Mouse (Mus musculus): Measurements from ENCODE around the gene Fcer1a.
"Not testable (repeated sequence)": the region's sequence is repeated elsewhere in the genome, so short reads cannot be mapped to it uniquely, and the experiment has no call there.

The Fcer1a gene

DNA sequence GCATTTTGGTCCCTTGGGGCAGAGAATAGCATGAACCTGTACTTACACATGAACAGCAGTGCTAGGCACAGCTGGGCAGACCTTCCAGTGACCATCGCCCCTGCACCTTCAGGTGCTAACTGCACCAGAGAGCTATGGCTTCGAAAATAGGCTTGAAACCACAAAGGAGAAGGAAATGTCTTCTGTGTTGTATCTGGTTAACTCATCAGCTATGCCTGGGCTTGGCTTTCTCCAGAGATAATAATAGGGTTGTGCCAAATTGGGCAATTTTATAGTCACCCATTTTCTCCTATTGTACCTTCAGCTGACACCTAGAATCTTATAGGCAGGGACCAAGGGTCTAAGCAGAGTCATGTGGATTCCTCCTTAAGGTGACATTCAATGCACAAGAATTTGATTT, at the start of gene Fcer1a:
Fcer1a (minus strand) TSS at position 134 of the 400 bp plus-strand sequence.
- DNase-seq: no peak

GRCm38 (mm10) chr1:173265701-173266100, 38.7 kb upstream of the Fcer1a start, which contains the start of gene Olfr418:
Gene Olfr418, plus strand, starts transcription at chr1:173266001.
- no peak for DNase-seq

DNA sequence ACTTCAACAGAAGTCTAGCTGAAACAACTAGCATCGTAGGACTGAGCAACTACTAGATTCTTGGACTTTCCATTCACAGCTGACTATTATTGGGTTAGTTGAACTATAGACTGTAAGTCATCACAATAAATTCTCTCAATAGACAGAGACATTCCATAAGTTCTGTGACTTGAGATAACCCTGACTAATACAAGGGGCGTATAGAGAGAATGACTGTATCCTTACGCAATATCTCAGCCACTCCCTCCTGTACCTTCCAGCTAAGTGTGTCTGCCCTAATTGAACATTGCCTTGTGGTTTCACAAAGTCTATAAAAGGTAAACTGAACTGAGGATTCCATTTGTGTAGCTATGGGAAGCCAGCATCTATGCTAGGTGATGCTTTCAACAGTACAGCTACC, 22.9 kb upstream of the Fcer1a start:
- DNase-seq: no peak

DNA sequence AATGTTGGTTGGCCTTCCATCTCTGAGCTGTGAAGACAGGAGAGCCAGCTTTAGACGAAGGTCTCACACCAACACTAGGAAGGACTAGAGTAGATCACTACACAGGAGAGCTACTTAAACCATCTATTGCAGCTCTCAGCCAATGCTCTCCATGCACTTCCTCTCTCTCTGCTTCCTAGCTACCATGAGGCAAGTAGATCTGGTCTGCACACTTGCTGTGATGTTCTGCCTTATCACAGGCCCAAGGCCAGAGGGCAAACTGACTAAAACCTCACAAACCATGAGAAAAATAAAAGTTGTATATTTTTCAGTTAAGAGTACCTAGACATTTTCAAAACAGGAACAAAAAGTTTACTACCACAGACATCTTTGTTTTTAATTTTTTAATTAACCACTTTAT, 10.0 kb upstream of the Fcer1a start:
- not testable (repeated sequence) for DNase-seq

DNA sequence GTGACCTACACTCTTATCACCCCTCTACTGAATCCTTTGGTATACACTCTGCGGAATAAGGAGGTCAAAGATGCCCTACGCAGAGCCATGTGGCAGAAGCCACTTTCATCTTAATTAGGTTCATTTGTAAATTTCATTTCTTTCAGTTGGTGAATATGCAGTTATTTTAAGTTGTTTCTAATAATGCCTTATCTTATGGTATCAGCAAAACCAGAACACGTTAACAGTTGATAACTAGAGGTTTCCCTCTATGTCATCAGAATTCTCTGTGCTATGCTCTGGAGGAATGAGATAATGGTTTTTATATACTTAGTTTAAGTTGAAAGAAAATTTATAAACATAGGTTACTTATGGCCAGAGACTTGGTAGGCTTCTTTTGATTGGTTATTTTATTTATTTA, 10.5 kb downstream of the Fcer1a start:
- no peak for DNase-seq

DNA sequence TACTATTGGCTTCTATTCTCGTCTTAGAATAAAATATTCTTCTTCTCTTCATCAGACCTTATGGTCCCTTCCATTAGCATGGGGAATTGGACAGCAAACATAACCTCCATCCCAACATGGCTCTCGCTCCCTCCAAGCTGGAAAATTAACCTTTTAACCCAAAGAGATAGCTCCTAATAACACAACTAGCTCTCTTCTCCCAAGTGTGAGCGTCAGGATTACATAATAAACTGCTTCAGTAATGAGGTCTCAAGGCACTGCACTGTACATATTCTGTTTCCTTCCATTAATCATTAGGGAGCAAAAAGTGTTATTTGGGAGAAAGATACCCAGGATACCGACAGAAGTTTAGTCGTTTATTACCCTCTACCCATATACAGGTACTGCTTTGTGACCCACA, 14.9 kb downstream of the Fcer1a start, which contains the start of gene Olfr1404:
Olfr1404 (plus strand) TSS at position 301 of the 400 bp plus-strand sequence.
- no peak for DNase-seq

- DNase-seq: no peak
Measured at GRCm38 (mm10) chr1:173197508-173197907, 29.5 kb downstream of the Fcer1a start, which contains the start of gene Olfr218. Gene Olfr218, plus strand, starts transcription at chr1:173197808.

DNA sequence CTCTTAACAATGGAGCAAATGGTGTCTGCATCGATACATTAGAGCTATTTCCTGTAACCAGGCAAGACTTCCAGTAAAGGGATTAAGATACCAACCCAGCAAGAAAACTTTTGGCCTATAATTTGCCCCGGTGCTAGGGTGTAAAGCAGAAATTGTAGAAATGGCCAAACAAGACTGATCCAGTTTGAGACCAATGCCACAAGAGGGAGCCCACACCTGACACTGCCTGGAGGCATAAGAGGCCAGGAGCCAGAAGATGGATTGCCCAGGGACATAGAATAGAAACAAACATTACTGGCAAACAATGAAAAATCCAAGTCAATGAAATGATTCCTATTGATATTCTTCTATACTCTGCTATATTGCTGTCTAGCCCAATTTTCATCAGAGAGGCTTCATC, 30.7 kb downstream of the Fcer1a start:
- DNase-seq: no peak

DNA sequence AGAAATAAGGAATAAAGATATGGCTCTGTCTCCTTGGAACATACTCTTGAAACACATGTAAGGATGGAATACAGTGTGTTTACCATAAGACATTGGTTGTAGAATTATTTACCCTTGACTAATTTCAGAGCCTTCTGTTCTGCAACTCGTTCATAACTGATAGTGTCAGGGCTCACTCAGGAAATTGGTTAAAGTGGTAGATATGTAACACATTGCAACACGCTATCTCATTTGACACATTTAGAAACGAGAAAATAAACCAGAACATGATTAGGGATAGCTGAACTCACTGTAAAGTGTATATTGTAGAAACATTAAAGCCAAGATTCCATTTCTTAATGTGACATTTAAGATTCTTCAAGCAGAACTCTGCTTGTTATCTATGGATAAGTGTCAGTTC, 35.0 kb downstream of the Fcer1a start:
- no peak for DNase-seq

GRCm38 (mm10) chr1:173190540-173190939, 36.5 kb downstream of the Fcer1a start, which contains the start of gene Olfr1406:
Gene Olfr1406, minus strand, starts transcription at chr1:173190640.
- DNase-seq: no peak

DNA sequence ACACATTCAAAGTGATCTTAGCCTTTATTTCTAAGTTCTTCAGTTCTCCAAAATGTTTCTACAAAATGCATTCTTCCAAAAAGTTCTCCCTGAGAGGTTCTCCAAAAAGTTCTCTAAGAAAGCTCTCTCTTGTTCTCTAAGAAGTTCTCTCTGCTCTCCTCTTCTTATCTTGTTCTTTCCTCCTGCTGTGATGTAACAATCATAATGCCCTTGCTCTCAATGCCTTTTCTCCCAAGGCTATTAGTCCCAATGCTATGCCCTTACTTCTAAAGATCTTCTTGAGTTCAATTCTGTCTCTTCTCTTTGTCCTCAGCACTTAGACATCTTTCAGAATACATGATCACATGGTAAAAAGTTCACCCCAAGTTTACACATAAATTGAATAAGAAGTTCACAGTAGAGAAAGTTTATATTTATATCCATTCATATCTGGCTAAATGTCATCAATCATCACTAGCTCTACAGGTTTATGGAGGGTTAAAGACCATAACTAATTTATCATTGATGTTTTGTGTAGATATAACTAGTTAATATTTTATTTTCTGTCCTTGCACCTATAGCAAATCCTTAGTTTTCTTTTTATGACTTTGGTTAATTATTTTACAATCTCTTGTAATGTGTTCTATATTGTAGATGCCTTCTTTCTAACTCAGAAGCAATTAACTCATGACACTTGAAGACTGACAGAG, 52.7 kb downstream of the Fcer1a start:
- no peak for DNase-seq
